19 mouse cellular contexts compared by ENCODE assay signal in genomic region chr13:73252022-73252421, GRCm38 (mm10). TPM values are rescaled to one million over a fixed set of nuclear protein-coding genes. Genes with fewer than 3 reads are reported as not detected.
DNase-seq lines count a peak whose midpoint lies in the region; ATAC-seq and TF ChIP-seq lines count a peak whose summit lies in the region.
"Had no signal": no experiment of that assay in that cellular context is flagged by ENCODE, and none has a peak within 500 bp of the region (broad histone marks: within the 10 kb centered on the region; RNA-seq: fewer than 3 reads in every experiment).

No protein-coding gene starts in this region.

- peak; percentile 17 for DNase-seq in hindbrain, embryonic 11.5 days (ENCODE audit: low spot score)
- DNase-seq in lung, embryonic 14.5 days, result no peak
- no peak for DNase-seq in lung, postnatal 25 days (ENCODE audit: low spot score)
- DNase-seq in R1 (ENCODE audit: low read depth, low spot score), result peak; percentile 69
- no peak for DNase-seq in stomach, postnatal 0 days (ENCODE audit: low spot score)
- no peak for DNase-seq in layer of hippocampus, postnatal 14 days (ENCODE audit: low spot score in 2 of 2)
- DNase-seq: adrenal gland, postnatal 14 days; cerebellum, adult 2 months; kidney, adult 18-20 months had no signal

- no peak overlapping the region for H3K4me2 ChIP-seq in hindbrain, embryonic 11.5 days (replicated peaks; ENCODE audit: low read depth, low read length)
- no peak overlapping the region for H3K4me2 ChIP-seq in hindbrain, embryonic 12.5 days (replicated peaks)
- H3K4me2 ChIP-seq in lung, embryonic 14.5 days, result no peak overlapping the region
- no peak overlapping the region for H3K4me2 ChIP-seq in stomach, postnatal 0 days (replicated peaks; ENCODE audit: low read depth)
- H3K4me2 ChIP-seq: heart, embryonic 13.5 days; hindbrain, embryonic 13.5 days; midbrain, embryonic 15.5 days had no signal

- no peaks in the 10 kb centered on the region; the same call in 1 of the 2 replicates for H3K27me3 ChIP-seq in hindbrain, embryonic 11.5 days (ENCODE audit: control insufficient read depth, insufficient read depth, low read length)
- H3K27me3 ChIP-seq in hindbrain, embryonic 12.5 days, result peaks cover 39% of the 10 kb centered on the region
- peaks cover 5% of the 10 kb centered on the region for H3K27me3 ChIP-seq in lung, embryonic 14.5 days (ENCODE audit: insufficient read depth, low read length)
- H3K27me3 ChIP-seq in stomach, postnatal 0 days (ENCODE audit: control insufficient read depth, insufficient read depth, low read length), result no peaks in the 10 kb centered on the region

- no peaks in the 10 kb centered on the region for H3K36me3 ChIP-seq in hindbrain, embryonic 11.5 days (ENCODE audit: control insufficient read depth, insufficient read depth, low read length)
- no peaks in the 10 kb centered on the region for H3K36me3 ChIP-seq in hindbrain, embryonic 12.5 days
- no peaks in the 10 kb centered on the region for H3K36me3 ChIP-seq in lung, embryonic 14.5 days (ENCODE audit: insufficient read depth)
- H3K36me3 ChIP-seq in stomach, postnatal 0 days (ENCODE audit: control insufficient read depth, insufficient read depth, low read length), result no peaks in the 10 kb centered on the region
- H3K36me3 ChIP-seq: heart, embryonic 13.5 days; hindbrain, embryonic 13.5 days; midbrain, embryonic 15.5 days had no signal

- no peaks in the 10 kb centered on the region for H3K9me3 ChIP-seq in hindbrain, embryonic 11.5 days (ENCODE audit: control insufficient read depth, low read length)
- no peaks in the 10 kb centered on the region for H3K9me3 ChIP-seq in hindbrain, embryonic 12.5 days (replicated peaks)
- no peaks in the 10 kb centered on the region for H3K9me3 ChIP-seq in lung, embryonic 14.5 days (ENCODE audit: low read depth, low read length)
- no peaks in the 10 kb centered on the region for H3K9me3 ChIP-seq in stomach, postnatal 0 days (ENCODE audit: control insufficient read depth, low read length)
- H3K9me3 ChIP-seq: heart, embryonic 13.5 days; hindbrain, embryonic 13.5 days; megakaryocyte, embryonic 14.5 days; midbrain, embryonic 15.5 days had no signal

- peak; percentile 21 for TF ChIP-seq CTCF in lung, embryonic 14.5 days (IDR thresholded peaks at IDR 0.05; ENCODE audit: low read depth)
- peak; percentile 49 for TF ChIP-seq CTCF in stomach, postnatal 0 days (IDR thresholded peaks at IDR 0.05; ENCODE audit: low read depth)

- H3K4me1 ChIP-seq in hindbrain, embryonic 11.5 days (replicated peaks; ENCODE audit: control insufficient read depth, insufficient read depth, low read length), result no peaks in the 10 kb centered on the region
- no peaks in the 10 kb centered on the region for H3K4me1 ChIP-seq in hindbrain, embryonic 12.5 days
- no peaks in the 10 kb centered on the region for H3K4me1 ChIP-seq in lung, embryonic 14.5 days (ENCODE audit: insufficient read depth)
- H3K4me1 ChIP-seq in stomach, postnatal 0 days (replicated peaks; ENCODE audit: control insufficient read depth, insufficient read depth), result no peaks in the 10 kb centered on the region
- H3K4me1 ChIP-seq: heart, embryonic 13.5 days; hindbrain, embryonic 13.5 days; megakaryocyte, embryonic 14.5 days; midbrain, embryonic 15.5 days had no signal

- no peak overlapping the region for H3K27ac ChIP-seq in hindbrain, embryonic 11.5 days (ENCODE audit: low read depth, low read length)
- H3K27ac ChIP-seq in hindbrain, embryonic 12.5 days, result no peak overlapping the region
- no peak overlapping the region for H3K27ac ChIP-seq in lung, embryonic 14.5 days (ENCODE audit: low read depth)
- no peak overlapping the region for H3K27ac ChIP-seq in stomach, postnatal 0 days (replicated peaks)
- H3K27ac ChIP-seq: heart, embryonic 13.5 days; hindbrain, embryonic 13.5 days; midbrain, embryonic 15.5 days had no signal

- ATAC-seq in hindbrain, embryonic 11.5 days (ENCODE audit: low FRiP score), result no peak
- no peak for ATAC-seq in hindbrain, embryonic 12.5 days (ENCODE audit: low FRiP score)
- ATAC-seq in lung, embryonic 14.5 days (ENCODE audit: insufficient read depth), result no peak
- no peak for ATAC-seq in stomach, postnatal 0 days (ENCODE audit: low FRiP score, low TSS enrichment)
- ATAC-seq: activated CD4-positive, CD25-positive, alpha-beta regulatory T cell, adult 4 months; midbrain, embryonic 15.5 days had no signal

- no peak overlapping the region for H3K9ac ChIP-seq in hindbrain, embryonic 11.5 days (ENCODE audit: low read depth, low read length)
- H3K9ac ChIP-seq in hindbrain, embryonic 12.5 days, result no peak overlapping the region
- no peak overlapping the region for H3K9ac ChIP-seq in lung, embryonic 14.5 days
- H3K9ac ChIP-seq in stomach, postnatal 0 days (ENCODE audit: low read length), result no peak overlapping the region
- H3K9ac ChIP-seq: heart, embryonic 13.5 days; hindbrain, embryonic 13.5 days; midbrain, embryonic 15.5 days had no signal

- no peak for TF ChIP-seq EP300 in stomach, postnatal 0 days (optimal IDR thresholded peaks at IDR 0.05)

- 52% methylated on average over 5 of the region's 5 CpGs for WGBS in hindbrain, embryonic 11.5 days
- WGBS in hindbrain, embryonic 12.5 days, result 56% methylated on average over 5 of the region's 5 CpGs
- 45% methylated on average over 5 of the region's 5 CpGs for WGBS in lung, embryonic 14.5 days
- WGBS in stomach, postnatal 0 days, result 53% methylated on average over 5 of the region's 5 CpGs

- no peak overlapping the region for H3K4me3 ChIP-seq in hindbrain, embryonic 11.5 days (ENCODE audit: low read depth, low read length)
- H3K4me3 ChIP-seq in hindbrain, embryonic 12.5 days, result no peak overlapping the region
- no peak overlapping the region for H3K4me3 ChIP-seq in lung, embryonic 14.5 days (ENCODE audit: low read depth, low read length)
- H3K4me3 ChIP-seq in stomach, postnatal 0 days (ENCODE audit: low read depth, low read length), result no peak overlapping the region
- H3K4me3 ChIP-seq: heart, embryonic 13.5 days; hindbrain, embryonic 13.5 days; megakaryocyte, embryonic 14.5 days; midbrain, embryonic 15.5 days had no signal

RNA-seq across cellular contexts. Expression of gene Irx4, which starts 8.3 kb away (rescaled TPM):
- polyA plus RNA-seq in hindbrain, embryonic 11.5 days (2014; fragmentation: Nextera tagmentation; extraction: Ambion mirVana), result 3.9 and 4.1 TPM in 2 replicates
- 7.6 and 8.7 TPM in 2 replicates for polyA plus RNA-seq in hindbrain, embryonic 12.5 days (2016; fragmentation: Nextera tagmentation; extraction: Ambion mirVana)
- not detected in 2 replicates for polyA plus RNA-seq in lung, embryonic 14.5 days (2014; fragmentation: Nextera tagmentation; extraction: Ambion mirVana)
- polyA plus RNA-seq in stomach, postnatal 0 days (2015; fragmentation: Nextera tagmentation; extraction: Ambion mirVana), result not detected in 2 replicates
- not detected for total RNA-seq in layer of hippocampus, postnatal 14 days (2021)
- total RNA-seq: adrenal gland, postnatal 14 days; gastrocnemius, postnatal 4 days; layer of hippocampus, postnatal 25 days; left cerebral cortex, postnatal 14 days had no signal
- polyA plus RNA-seq: activated CD4-positive, CD25-positive, alpha-beta regulatory T cell, adult 4 months; cortical plate, adult 2 months had no signal

Comparison
In these comparisons a context has a peak if more than half of its experiments do, and no peak if none do; other contexts are left out.
1. DNase-seq: peak in hindbrain, embryonic 11.5 days (single experiment) and R1 (single experiment); none in lung, embryonic 14.5 days (single experiment), lung, postnatal 25 days (single experiment), stomach, postnatal 0 days (single experiment) and layer of hippocampus, postnatal 14 days (0 of 2).